Mouse (Mus musculus) C2C12 (cell line): ENCODE results near the gene Rnf135.

Experiments used
- CTCF ChIP-seq: IDR thresholded peaks from one replicate; pipeline ENCODE4 v1.5.1; 2011; ENCODE audit not compliant: control insufficient read depth, insufficient read depth, insufficient read length
- MAX ChIP-seq: IDR thresholded peaks from one replicate; pipeline ENCODE4 v1.6.1; 2011; ENCODE audit warnings: mild to moderate bottlenecking, control low read depth
- USF1 ChIP-seq: IDR thresholded peaks from one replicate; pipeline ENCODE4 v1.6.1; 2011; ENCODE audit warnings: low read depth, mild to moderate bottlenecking, control low read depth, moderate library complexity

GRCm38 (mm10) chr11:80164224-80164623, 19.4 kb upstream of the Rnf135 start:
- TF ChIP-seq MAX (no peak), CTCF (no peak), USF1 (no peak)
